Mouse (Mus musculus): Measurements from ENCODE around the gene Spib.

The Spib gene

GRCm38 (mm10) chr7:44491391-44491790, 40.5 kb downstream of the Spib start:
- no peak for DNase-seq (ENCODE audit: inconsistent age in 2 of 2, low spot score in 1 of 2)

- peak in 1 of 2 experiments; percentile 4 for DNase-seq (ENCODE audit: inconsistent age in 2 of 2, low spot score in 1 of 2)
Measured at GRCm38 (mm10) chr7:44490281-44490680, 41.6 kb downstream of the Spib start.

- DNase-seq (ENCODE audit: inconsistent age in 2 of 2, low spot score in 1 of 2), result peak in 1 of 2 experiments; percentile 7
Measured at GRCm38 (mm10) chr7:44488545-44488944, 43.3 kb downstream of the Spib start.

- peak in 1 of 2 experiments; percentile 1 for DNase-seq (ENCODE audit: inconsistent age in 2 of 2, low spot score in 1 of 2)
Measured at GRCm38 (mm10) chr7:44487936-44488335, 43.9 kb downstream of the Spib start.

GRCm38 (mm10) chr7:44486927-44487575, 44.8 kb downstream of the Spib start:
- DNase-seq (ENCODE audit: inconsistent age in 2 of 2, low spot score in 1 of 2), result peak in 1 of 2 experiments; percentile 2

- DNase-seq (ENCODE audit: inconsistent age in 2 of 2, low spot score in 1 of 2), result no peak
Measured at GRCm38 (mm10) chr7:44485572-44486195, 46.2 kb downstream of the Spib start.

GRCm38 (mm10) chr7:44484841-44485571, 46.9 kb downstream of the Spib start:
- DNase-seq (ENCODE audit: inconsistent age in 2 of 2, low spot score in 1 of 2), result peak; percentile 63 to 89

DNA sequence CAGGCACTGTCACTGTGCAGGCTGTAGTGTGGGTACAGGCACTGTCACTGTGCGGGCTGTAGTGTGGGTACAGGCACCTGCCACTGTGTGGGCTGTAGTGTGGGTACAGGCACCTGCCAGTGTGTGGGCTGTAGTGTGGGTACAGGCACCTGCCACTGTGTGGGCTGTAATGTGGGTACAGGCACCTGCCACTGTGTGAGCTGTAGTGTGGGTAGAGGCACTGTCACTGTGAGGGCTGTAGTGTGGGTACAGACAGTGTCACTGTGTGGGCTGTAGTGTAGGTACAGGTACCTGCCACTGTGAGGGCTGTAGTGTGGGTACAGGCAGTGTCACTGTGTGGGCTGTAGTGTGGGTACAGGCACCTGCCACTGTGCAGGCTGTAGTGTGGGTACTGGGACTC, 47.8 kb downstream of the Spib start:
- DNase-seq (ENCODE audit: inconsistent age in 2 of 2, low spot score in 1 of 2), result peak in 1 of 2 experiments; percentile 1

DNA sequence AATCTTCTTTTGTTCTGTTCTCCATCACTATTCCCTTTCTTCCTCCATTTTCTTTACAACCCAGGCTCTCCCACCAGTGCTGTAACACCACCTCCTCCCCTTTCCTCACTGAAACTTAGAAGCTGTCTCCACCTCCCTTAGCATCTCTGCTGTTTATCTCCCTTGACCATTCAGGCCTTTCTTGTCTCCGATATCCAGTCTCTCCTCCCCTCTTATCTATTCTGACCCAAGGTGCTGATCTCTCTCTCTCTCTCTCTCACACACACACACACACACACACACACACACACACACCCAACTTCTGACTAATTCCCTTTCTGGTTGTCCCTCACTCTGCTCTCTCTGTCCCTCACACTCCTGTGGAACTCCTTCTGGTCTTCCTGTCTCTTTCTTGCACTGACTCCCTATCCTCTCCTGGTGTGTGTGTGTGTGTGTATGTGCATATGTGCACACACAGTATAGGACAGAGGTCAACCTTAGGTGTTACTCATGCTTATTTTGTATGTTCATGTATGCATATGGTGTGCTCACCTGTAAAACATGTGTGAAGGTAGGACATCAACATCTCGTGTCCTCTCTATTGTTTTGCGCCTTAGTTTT, 48.9 kb downstream of the Spib start:
- DNase-seq (ENCODE audit: inconsistent age in 2 of 2, low spot score in 1 of 2), result no peak

Measured in adrenal gland, adult (tissue).